Mouse (Mus musculus) embryonic facial prominence, embryonic 14.5 days (tissue): ENCODE measurements at regions not wholly inside any gene's neighbourhood (a gene's known extent, or its start where the extent isn't known, plus 50 kb on each side); places are given as distances from the start of the nearest gene placed in this dataset.

ENCODE experiments used
- ATAC-seq: fragments of 200-750 bp; cut with Nextera tagmentation; 2 replicates; pipeline ENCODE4 v1.8.0; 2017; ENCODE audit warnings: low read depth, moderate number of reproducible peaks, moderate TSS enrichment
- DNase-seq: peaks from one replicate; pipeline ENCODE4 v3.0.0-alpha.2; 2015; ENCODE audit warnings: low spot score
- H3K27ac ChIP-seq: fragments of 300-500 bp; sonication (generic); replicated peaks from 2 replicates; pipeline ENCODE4 v1.5.1; 2014; ENCODE audit warnings: low read depth, mild to moderate bottlenecking, low read length, moderate library complexity
- H3K27me3 ChIP-seq: fragments of 300-500 bp; sonication (generic); replicated peaks from 2 replicates; pipeline ENCODE4 v1.6.1; 2014; ENCODE audit warnings: low read length; ENCODE audit not compliant: control insufficient read depth, insufficient read depth
- H3K36me3 ChIP-seq: fragments of 300-500 bp; sonication (generic); 2 replicates; pipeline ENCODE4 v1.6.1; 2014; ENCODE audit warnings: low read length, mixed read lengths; ENCODE audit not compliant: control insufficient read depth, insufficient read depth
- H3K4me1 ChIP-seq: fragments of 300-500 bp; sonication (generic); 2 replicates; pipeline ENCODE4 v1.6.1; 2014; ENCODE audit warnings: antibody characterized with exemption, low read length; ENCODE audit not compliant: control insufficient read depth, insufficient read depth
- H3K4me2 ChIP-seq: fragments of 300-500 bp; sonication (generic); 2 replicates; pipeline ENCODE4 v1.6.1; 2014; ENCODE audit warnings: low read depth, mild to moderate bottlenecking, low read length, moderate library complexity, mixed read lengths
- H3K4me3 ChIP-seq: fragments of 300-500 bp; sonication (generic); 2 replicates; pipeline ENCODE4 v1.5.1; 2014; ENCODE audit warnings: low read depth, mild to moderate bottlenecking, low read length
- H3K9ac ChIP-seq: fragments of 300-500 bp; sonication (generic); 2 replicates; pipeline ENCODE4 v1.6.1; 2014; ENCODE audit warnings: low read depth, mild to moderate bottlenecking, low read length, moderate library complexity, mixed read lengths
- H3K9me3 ChIP-seq: fragments of 300-500 bp; sonication (generic); 2 replicates; pipeline ENCODE4 v1.6.1; 2016; ENCODE audit warnings: low read length; ENCODE audit not compliant: control insufficient read depth
- WGBS: fragments of 180-500 bp; shearing (Covaris S2); extraction: QIAGEN DNeasy Blood & Tissue Kit; methylation state at CpG from one replicate; pipeline ENCODE4 v1.1.7; 2014; 5-methylcytosine and 5-hydroxymethylcytosine counted together

DNA sequence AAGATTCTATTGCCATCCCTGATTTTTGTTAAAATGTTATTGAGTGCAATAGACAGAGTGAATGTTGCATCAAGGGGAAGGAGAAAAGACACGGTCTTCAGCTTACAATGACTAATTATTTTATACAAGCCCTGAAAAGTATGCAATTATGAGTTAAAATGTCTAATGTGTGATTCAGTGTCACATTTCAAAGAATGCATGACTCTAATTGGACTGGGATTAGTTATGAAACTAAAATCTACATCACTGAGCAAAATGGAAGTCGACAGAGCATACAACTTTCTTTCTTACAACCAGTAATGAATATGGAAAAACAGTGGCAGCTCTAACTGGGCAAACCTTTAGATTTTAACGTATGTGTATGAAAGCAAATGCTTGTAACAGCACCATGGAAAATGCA lies 470.2 kb downstream of the Cylc2 start:
- ATAC-seq (no peak), DNase-seq (peak; percentile 1)
- no peaks in the 10 kb centered on the region for H3K9me3 ChIP-seq
- H3K9ac ChIP-seq = no peak overlapping the region
- H3K4me2 ChIP-seq = no peak overlapping the region
- H3K27me3 ChIP-seq = no peaks in the 10 kb centered on the region
- H3K4me1 ChIP-seq = no peaks in the 10 kb centered on the region
- 52% methylated on average over 3 of the region's 3 CpGs for WGBS
- no peaks in the 10 kb centered on the region for H3K36me3 ChIP-seq
- H3K27ac ChIP-seq = no peak overlapping the region
- no peak overlapping the region for H3K4me3 ChIP-seq
